ENCODE assay signal across 9 mouse cellular contexts in the genomic region with DNA sequence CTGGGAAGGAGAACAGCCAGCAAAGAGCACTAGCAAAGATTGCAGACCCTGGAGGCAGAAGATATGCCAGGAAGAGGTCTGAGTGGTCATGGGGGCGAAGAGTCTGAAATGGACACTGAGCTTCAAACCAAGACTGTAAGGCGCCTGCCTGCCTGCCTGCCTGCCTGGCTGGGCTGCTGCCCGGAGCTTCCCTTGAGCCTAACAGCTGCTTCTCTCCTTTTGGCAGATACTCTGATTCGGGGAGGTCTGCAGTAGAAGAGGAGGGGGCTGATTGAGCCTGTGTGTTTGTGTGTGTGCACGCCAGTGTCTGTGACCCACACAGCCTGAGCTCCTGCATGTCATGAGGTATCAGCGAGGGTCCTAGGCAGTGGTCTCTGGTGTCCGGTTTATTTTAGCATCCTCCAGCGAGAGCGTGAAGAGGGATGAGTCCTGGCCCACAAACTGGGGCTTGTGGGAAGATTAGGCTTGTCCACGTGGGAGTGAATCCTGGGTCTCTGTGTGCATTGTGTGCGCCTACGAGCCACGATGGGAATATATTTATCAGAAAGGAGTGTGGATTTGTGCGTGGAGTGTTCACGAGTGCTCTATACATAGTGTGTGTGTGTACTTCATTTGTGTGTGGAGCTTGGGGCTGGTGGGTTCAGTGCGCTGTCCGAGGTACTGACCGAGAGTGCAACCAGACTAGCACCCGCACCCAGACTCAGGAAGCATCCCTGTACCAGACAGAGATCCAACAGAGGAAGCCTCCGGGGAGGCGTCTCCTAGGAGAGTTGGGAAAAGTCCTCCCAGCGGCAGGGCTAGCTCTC. TPM values are rescaled to one million over a fixed set of nuclear protein-coding genes. Genes with fewer than 3 reads are reported as not detected.
A peak's percentile ranks its signal among the peaks of the same experiment; 100 is the strongest.
DNase-seq lines count a peak whose midpoint lies in the region; ATAC-seq and TF ChIP-seq lines count a peak whose summit lies in the region.
"Had no signal": no experiment of that assay in that cellular context is flagged by ENCODE, and none has a peak within 500 bp of the region (broad histone marks: within the 10 kb centered on the region; RNA-seq: fewer than 3 reads in every experiment).

No protein-coding gene starts in this region.

- ATAC-seq in stomach, embryonic 16.5 days (ENCODE audit: insufficient read depth, low FRiP score), result peak; percentile 46; the same call in 1 of the 2 replicates
- ATAC-seq in stomach, postnatal 0 days (ENCODE audit: low FRiP score, low TSS enrichment), result no peak
- no peak for ATAC-seq in forebrain, embryonic 14.5 days
- ATAC-seq in neural tube, embryonic 12.5 days (ENCODE audit: low FRiP score, low read depth), result no peak
- no peak for ATAC-seq in activated CD4-positive, CD25-positive, alpha-beta regulatory T cell, adult 4 months

- peaks cover 3% of the 10 kb centered on the region; the same call in 1 of the 2 replicates for H3K9me3 ChIP-seq in stomach, embryonic 16.5 days (replicated peaks; ENCODE audit: control insufficient read depth, low read length)
- no peaks in the 10 kb centered on the region for H3K9me3 ChIP-seq in stomach, postnatal 0 days (ENCODE audit: control insufficient read depth, low read length)
- H3K9me3 ChIP-seq in forebrain, embryonic 14.5 days (replicated peaks; ENCODE audit: control insufficient read depth, low read length), result no peaks in the 10 kb centered on the region
- no peaks in the 10 kb centered on the region for H3K9me3 ChIP-seq in neural tube, embryonic 12.5 days
- H3K9me3 ChIP-seq: liver, embryonic 13.5 days had no signal

- no peak for TF ChIP-seq CTCF in cerebellum, adult 2 months (IDR thresholded peaks at IDR 0.05; ENCODE audit: borderline replicate concordance, insufficient read depth, low read depth, low read length)
- no peak for TF ChIP-seq CTCF in stomach, postnatal 0 days (IDR thresholded peaks at IDR 0.05; ENCODE audit: low read depth)

- no peak overlapping the region for H3K9ac ChIP-seq in stomach, embryonic 16.5 days (ENCODE audit: low read length)
- H3K9ac ChIP-seq in stomach, postnatal 0 days (ENCODE audit: low read length), result no peak overlapping the region
- peak overlapping the region; percentile 91 for H3K9ac ChIP-seq in forebrain, embryonic 14.5 days (ENCODE audit: low read length)
- peak overlapping the region; percentile 88 for H3K9ac ChIP-seq in neural tube, embryonic 12.5 days
- H3K9ac ChIP-seq: liver, embryonic 13.5 days had no signal

- H3K4me2 ChIP-seq in stomach, embryonic 16.5 days (ENCODE audit: low read depth, low read length), result no peak overlapping the region
- H3K4me2 ChIP-seq in stomach, postnatal 0 days (replicated peaks; ENCODE audit: low read depth), result no peak overlapping the region
- H3K4me2 ChIP-seq in forebrain, embryonic 14.5 days (ENCODE audit: low read length), result peak overlapping the region; percentile 85
- H3K4me2 ChIP-seq in neural tube, embryonic 12.5 days (replicated peaks), result peak overlapping the region; percentile 77

- no peaks in the 10 kb centered on the region for H3K27me3 ChIP-seq in cerebellum, adult 2 months (ENCODE audit: control insufficient read depth, insufficient read depth, low read length)
- peaks cover 36% of the 10 kb centered on the region for H3K27me3 ChIP-seq in stomach, embryonic 16.5 days (ENCODE audit: control insufficient read depth, insufficient read depth, low read length)
- peaks cover 15% of the 10 kb centered on the region for H3K27me3 ChIP-seq in stomach, postnatal 0 days (ENCODE audit: control insufficient read depth, insufficient read depth, low read length)
- H3K27me3 ChIP-seq in forebrain, embryonic 14.5 days (replicated peaks; ENCODE audit: control insufficient read depth, insufficient read depth, low read length), result no peaks in the 10 kb centered on the region
- 0 out of 2 replicates have a peak, but pooled peaks cover 4% of the 10 kb centered on the region for H3K27me3 ChIP-seq in neural tube, embryonic 12.5 days (replicated peaks)

- H3K27ac ChIP-seq in cerebellum, adult 2 months (ENCODE audit: insufficient read depth, low read length), result no peak overlapping the region
- H3K27ac ChIP-seq in stomach, embryonic 16.5 days (ENCODE audit: low read length), result no peak overlapping the region
- no peak overlapping the region for H3K27ac ChIP-seq in stomach, postnatal 0 days (replicated peaks)
- H3K27ac ChIP-seq in forebrain, embryonic 14.5 days (ENCODE audit: low read depth, low read length), result no peak overlapping the region
- H3K27ac ChIP-seq in neural tube, embryonic 12.5 days, result no peak overlapping the region
- H3K27ac ChIP-seq: liver, embryonic 13.5 days had no signal

- no peak for TF ChIP-seq EP300 in stomach, postnatal 0 days (optimal IDR thresholded peaks at IDR 0.05)

- intact Hi-C loops in left cerebral cortex, postnatal 36 days (cut with DNase I), result loop anchor here (2.0 to 5.0 kb wide), 2 partner anchors 41 to 112 kb away; no protein-coding TSS in a partner anchor

- TF ChIP-seq POLR2A in cerebellum, adult 2 months (IDR thresholded peaks at IDR 0.05; ENCODE audit: borderline replicate concordance, insufficient read depth, low read length), result no peak

- H3K36me3 ChIP-seq in stomach, embryonic 16.5 days (ENCODE audit: control insufficient read depth, insufficient read depth, low read length), result no peaks in the 10 kb centered on the region
- H3K36me3 ChIP-seq in stomach, postnatal 0 days (ENCODE audit: control insufficient read depth, insufficient read depth, low read length), result no peaks in the 10 kb centered on the region
- 0 out of 2 replicates have a peak, but pooled peaks cover under 1% of the 10 kb centered on the region for H3K36me3 ChIP-seq in forebrain, embryonic 14.5 days (ENCODE audit: control insufficient read depth, insufficient read depth, low read length)
- H3K36me3 ChIP-seq in neural tube, embryonic 12.5 days, result peaks cover 7% of the 10 kb centered on the region; the same call in 1 of the 2 replicates
- H3K36me3 ChIP-seq: liver, embryonic 13.5 days had no signal

- 5% methylated on average over 22 of the region's 22 CpGs for WGBS in cerebellum, adult 2 months
- WGBS in stomach, embryonic 16.5 days, result 18% methylated on average over 22 of the region's 22 CpGs
- 24% methylated on average over 22 of the region's 22 CpGs for WGBS in stomach, postnatal 0 days
- WGBS in forebrain, embryonic 14.5 days, result 16% methylated on average over 22 of the region's 22 CpGs
- 15% methylated on average over 22 of the region's 22 CpGs for WGBS in neural tube, embryonic 12.5 days

- H3K4me1 ChIP-seq in cerebellum, adult 2 months (ENCODE audit: control insufficient read depth, insufficient read depth, low read length), result peaks cover 10% of the 10 kb centered on the region
- H3K4me1 ChIP-seq in stomach, embryonic 16.5 days (ENCODE audit: control insufficient read depth, insufficient read depth, low read length), result no peaks in the 10 kb centered on the region
- H3K4me1 ChIP-seq in stomach, postnatal 0 days (replicated peaks; ENCODE audit: control insufficient read depth, insufficient read depth), result no peaks in the 10 kb centered on the region
- peaks cover 30% of the 10 kb centered on the region for H3K4me1 ChIP-seq in forebrain, embryonic 14.5 days (ENCODE audit: control insufficient read depth, insufficient read depth, low read length)
- H3K4me1 ChIP-seq in neural tube, embryonic 12.5 days, result peaks cover 52% of the 10 kb centered on the region
- H3K4me1 ChIP-seq: liver, embryonic 13.5 days had no signal

- peak; percentile 26 to 33 for DNase-seq in cerebellum, adult 2 months
- DNase-seq in cerebellum, adult 11 months, result no peak
- no peak for DNase-seq in stomach, postnatal 0 days (ENCODE audit: low spot score)
- DNase-seq in forebrain, embryonic 14.5 days (ENCODE audit: low spot score), result peak; percentile 54
- peak; percentile 54 to 58 for DNase-seq in left cerebral cortex, postnatal 36 days (ENCODE audit: low spot score in 2 of 2)
- DNase-seq: liver, embryonic 13.5 days had no signal

- H3K4me3 ChIP-seq in cerebellum, adult 2 months (replicated peaks; ENCODE audit: insufficient read depth, low read depth, low read length), result peak overlapping the region; percentile 66
- no peak overlapping the region for H3K4me3 ChIP-seq in stomach, embryonic 16.5 days (replicated peaks; ENCODE audit: low read length)
- H3K4me3 ChIP-seq in stomach, postnatal 0 days (ENCODE audit: low read depth, low read length), result no peak overlapping the region
- peak overlapping the region; percentile 71 for H3K4me3 ChIP-seq in forebrain, embryonic 14.5 days (ENCODE audit: low read depth, low read length)
- peak overlapping the region; percentile 70 for H3K4me3 ChIP-seq in neural tube, embryonic 12.5 days
- H3K4me3 ChIP-seq: liver, embryonic 13.5 days had no signal

RNA-seq across cellular contexts. Expression of a gene that starts 1.3 kb away (rescaled TPM):
- polyA plus RNA-seq in cerebellum, adult 2 months (2012; rRNA removed), result 13.6 and 15.3 TPM in 2 replicates
- polyA plus RNA-seq in stomach, embryonic 16.5 days (2015; fragmentation: Nextera tagmentation; extraction: Ambion mirVana), result 0.12 and 0.19 TPM in 2 replicates
- 0.04 and 0.06 TPM in 2 replicates for polyA plus RNA-seq in stomach, postnatal 0 days (2015; fragmentation: Nextera tagmentation; extraction: Ambion mirVana)
- 7.2 and 9.5 TPM in 2 replicates for polyA plus RNA-seq in forebrain, embryonic 14.5 days (2014; fragmentation: Nextera tagmentation; extraction: Ambion mirVana)
- total RNA-seq in left cerebral cortex, postnatal 36 days (2021), result 10 to 100 TPM; 24.3 to 34.8 TPM
- 17.7 and 21.3 TPM in 2 replicates for polyA plus RNA-seq in neural tube, embryonic 12.5 days (2016; fragmentation: Nextera tagmentation; extraction: Ambion mirVana)
- not detected for polyA plus RNA-seq in activated CD4-positive, CD25-positive, alpha-beta regulatory T cell, adult 4 months (2017; shearing (Covaris generic))

Comparison
In these comparisons a context has a peak if more than half of its experiments do, and no peak if none do; other contexts are left out.
1. DNase-seq: peak in cerebellum, adult 2 months (2 of 2), forebrain, embryonic 14.5 days (single experiment) and left cerebral cortex, postnatal 36 days (2 of 2); none in cerebellum, adult 11 months (single experiment) and stomach, postnatal 0 days (single experiment).
2. H3K4me3 ChIP-seq: peak in cerebellum, adult 2 months (single experiment), forebrain, embryonic 14.5 days (single experiment) and neural tube, embryonic 12.5 days (single experiment); none in stomach, embryonic 16.5 days (single experiment) and stomach, postnatal 0 days (single experiment).
3. H3K4me2 ChIP-seq: peak in forebrain, embryonic 14.5 days (single experiment) and neural tube, embryonic 12.5 days (single experiment); none in stomach, embryonic 16.5 days (single experiment) and stomach, postnatal 0 days (single experiment).
4. H3K9ac ChIP-seq: peak in forebrain, embryonic 14.5 days (single experiment) and neural tube, embryonic 12.5 days (single experiment); none in stomach, embryonic 16.5 days (single experiment) and stomach, postnatal 0 days (single experiment).